Mouse (Mus musculus): ENCODE data around the gene Stt3b.

The Stt3b gene

DNA sequence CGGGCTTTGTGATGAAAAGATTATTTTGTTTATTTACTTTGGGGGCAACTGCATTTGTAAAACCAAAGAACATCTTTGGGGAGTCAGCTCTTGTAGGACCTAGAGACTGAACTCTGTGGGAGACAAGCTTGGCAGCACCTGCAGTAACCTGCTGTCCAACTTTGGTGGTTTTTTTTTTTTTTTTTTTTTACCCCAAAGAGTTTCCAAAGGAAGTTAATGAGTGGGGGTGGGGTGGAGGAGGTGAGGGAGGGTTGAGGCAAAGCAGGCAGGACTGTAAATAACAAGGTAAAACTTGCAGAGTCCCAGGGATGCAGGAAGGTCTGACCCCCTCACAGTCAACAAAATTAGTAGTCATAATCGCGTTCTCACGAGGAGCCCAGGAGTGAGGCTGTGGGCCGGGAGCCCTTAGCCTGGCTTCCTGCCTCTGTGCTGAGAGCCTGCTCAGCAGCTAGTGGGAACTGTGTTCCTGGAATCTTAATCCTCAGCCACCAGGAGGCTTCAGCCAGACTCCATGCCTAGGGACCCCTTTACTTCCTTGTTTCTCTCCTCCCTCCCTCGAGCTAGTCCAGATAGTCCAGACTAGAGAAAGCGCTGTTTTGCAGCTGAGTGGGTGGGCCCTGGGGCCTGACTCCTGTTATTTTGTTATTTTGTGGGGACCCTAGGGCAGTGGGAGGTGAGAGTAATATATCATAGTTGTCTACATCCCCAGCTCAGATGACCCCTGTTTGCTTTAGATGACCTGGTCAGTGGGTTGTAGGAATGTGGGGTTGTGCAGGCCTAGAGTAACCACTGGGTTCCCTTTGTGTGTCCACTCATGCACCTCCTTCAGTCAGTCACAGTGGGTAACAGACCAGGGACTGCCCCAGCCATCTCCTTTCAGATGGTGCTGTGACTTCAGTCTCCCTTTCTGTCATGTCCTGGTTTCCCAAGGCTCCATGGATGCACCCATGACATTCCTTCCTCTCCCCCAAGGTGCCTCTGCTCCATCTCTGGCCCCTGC, 95.3 kb downstream of the Stt3b start:
- DNase-seq (ENCODE audit: low spot score), result no peak

DNA sequence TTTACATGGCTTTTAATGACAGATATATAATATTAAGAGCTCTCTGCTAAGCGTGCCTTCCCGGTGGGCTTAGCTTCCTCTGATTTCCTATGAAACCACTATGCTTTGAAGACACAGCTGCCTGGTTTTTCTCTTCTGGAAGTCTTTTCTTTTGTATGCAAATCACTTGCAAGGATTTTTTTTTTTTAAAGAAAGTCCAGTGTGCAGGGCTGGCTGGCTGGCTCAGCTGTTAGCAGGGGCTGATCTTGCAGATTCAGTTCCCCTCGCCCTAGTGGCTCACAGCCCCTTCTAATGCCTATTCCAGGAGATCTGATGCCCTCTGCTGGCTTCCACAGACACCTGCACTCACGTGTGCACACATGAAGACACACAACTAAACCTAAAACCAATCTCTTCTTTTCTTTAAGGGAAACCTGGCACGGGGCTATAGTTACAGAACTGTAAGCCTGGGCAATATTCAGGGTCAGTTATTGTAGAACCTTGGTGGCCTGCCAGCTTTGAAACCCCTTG, 96.4 kb downstream of the Stt3b start:
- DNase-seq (ENCODE audit: low spot score), result no peak

DNA sequence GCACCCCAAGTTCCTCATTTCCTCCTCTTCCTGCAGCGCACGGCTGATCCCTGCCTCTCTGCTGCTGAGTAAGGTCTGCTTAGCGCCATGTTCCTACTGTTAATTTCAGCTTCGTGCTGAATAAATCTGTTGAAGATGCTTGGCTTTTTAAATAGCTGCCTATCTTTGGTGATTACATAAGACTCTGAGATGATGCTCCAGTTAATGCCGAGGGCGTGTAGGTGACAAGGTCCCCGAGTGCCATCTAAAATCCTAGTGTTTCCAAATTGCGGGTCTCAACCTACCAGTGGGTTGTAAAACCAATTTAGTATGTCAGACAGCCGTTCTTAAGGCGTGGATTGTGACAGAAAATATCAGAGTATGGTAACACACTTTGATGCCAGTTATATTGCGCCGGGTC, 99.7 kb downstream of the Stt3b start:
- DNase-seq (ENCODE audit: low spot score), result no peak

DNA sequence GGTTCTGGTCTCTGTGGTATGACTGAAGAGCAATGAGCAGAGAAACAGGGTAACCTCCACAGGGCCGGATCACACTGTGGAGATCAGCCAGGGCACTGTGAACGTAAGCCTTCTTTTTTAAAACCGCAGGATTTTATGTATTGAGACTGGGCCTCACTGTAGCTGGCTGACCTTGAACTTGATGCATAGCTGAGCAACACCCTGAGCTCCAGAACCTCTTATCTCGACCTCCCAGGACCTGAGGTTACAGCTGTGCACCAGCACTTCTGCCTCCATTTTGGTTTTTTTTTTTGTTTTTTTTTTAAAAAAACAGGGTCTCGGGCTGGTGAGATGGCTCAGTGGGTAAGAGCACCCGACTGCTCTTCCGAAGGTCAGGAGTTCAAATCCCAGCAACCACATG, 100.5 kb downstream of the Stt3b start:
- DNase-seq (ENCODE audit: low spot score), result no peak

DNA sequence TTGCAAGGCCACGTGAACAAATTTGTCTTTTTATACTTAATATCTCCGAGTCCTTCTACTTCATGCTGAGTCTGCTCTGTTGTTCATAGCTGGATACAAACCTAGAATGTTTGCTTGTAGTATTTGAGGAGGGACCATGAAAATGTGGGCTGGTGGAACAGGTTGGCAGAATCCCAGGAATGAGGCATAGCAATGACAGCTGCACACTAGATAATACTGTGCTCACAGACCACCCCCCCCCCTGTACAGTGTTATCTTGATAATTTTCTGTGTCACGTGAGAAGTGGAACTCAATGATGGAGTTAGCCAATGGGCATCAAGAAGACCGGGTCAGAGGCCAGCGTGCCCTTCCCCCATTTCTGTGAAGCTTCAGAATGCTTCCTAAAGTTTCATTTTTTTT, 104.0 kb downstream of the Stt3b start:
- DNase-seq (ENCODE audit: low spot score), result peak; percentile 19

DNA sequence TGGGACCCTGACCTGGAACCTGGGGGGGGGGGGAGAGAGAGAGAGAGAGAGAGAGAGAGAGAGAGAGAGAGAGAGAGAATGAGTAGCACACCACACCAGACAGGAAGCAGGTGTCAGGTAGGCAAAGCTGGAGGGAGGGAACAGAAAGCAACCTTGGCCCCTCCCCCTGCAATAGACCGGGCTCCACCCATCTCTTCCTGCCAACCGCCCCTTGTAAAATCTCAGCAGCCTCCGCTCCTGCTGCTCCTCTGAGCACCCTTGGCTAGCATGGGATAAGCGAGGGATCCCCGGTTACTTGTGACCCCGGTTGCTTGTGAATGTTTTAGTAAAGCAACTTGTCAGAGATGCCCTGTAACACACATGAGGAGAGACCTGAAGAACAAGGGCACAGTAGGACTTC, 104.7 kb downstream of the Stt3b start:
- DNase-seq (ENCODE audit: low spot score), result peak; percentile 53

DNA sequence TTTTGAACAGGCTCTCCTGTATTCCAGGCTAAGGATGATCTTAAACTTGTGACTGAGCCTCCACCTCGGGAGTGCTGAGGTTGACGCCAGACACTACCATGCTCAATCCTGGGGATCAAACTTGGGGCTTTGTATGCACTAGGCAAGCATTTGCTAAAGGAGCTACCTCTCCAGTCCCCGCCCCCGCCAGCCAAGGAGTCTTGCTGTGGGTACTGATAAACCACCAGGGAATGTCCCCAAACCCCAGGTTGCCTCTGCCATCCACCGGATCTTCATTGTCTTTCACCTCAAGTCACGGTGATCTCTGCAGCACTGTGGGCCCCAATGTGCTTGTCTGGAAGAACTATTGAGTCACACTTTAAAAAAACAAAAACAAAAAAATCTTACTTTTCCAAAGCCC, 107.1 kb downstream of the Stt3b start:
- DNase-seq (ENCODE audit: low spot score), result no peak

DNA sequence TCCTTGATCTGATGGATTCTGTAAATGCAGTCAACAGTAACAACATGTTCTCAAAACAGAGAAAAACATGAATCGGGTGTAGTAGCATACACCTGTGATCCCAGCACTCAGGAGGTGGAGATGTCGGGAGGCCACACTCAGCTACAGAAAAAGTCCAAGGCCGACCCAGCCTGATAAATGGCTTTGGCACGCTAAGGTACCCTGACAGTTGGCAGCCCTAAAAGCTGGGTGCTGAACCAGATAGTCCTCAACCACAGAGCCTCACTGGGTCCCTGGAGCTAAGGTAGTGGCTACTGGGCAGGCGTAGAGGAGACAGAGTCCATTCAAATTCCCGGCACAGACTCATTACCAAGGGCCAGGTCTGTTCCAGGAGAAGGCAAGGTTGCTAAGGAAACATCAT, 109.0 kb downstream of the Stt3b start:
- DNase-seq (ENCODE audit: low spot score), result no peak

DNA sequence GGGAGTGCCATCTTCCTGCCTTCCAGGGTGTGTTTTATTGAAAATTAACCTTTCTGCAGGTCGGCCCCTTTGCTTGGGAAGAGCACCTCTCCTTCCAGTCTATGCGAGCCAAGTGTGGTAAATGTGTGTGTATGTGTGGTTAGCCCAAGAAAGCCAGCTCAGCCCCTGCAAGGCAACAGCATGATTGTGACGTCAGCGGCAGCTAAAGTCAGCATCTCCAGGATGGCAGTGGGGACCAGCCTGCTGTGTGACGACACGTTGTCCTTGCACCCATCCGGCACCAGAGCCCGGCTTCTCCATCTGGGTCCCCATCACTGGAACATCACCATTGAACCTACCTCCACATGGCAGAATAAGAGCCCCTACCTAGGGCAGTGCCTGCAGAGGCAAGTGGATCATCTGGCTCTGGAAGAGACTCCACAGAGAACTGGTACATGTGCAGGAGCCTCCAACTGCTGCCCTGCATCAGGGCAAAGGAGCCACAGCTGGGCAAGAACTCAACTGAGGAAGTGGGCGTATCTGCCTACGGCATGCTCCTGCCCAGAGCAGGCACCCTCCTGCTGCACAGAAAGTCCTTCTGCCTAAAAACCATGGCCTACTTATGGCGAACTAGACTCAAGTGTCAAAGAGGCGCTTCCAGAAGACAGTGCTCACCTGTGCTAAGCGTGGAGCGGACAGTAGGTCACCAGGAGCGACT, 109.9 kb downstream of the Stt3b start:
- DNase-seq (ENCODE audit: low spot score), result no peak

DNA sequence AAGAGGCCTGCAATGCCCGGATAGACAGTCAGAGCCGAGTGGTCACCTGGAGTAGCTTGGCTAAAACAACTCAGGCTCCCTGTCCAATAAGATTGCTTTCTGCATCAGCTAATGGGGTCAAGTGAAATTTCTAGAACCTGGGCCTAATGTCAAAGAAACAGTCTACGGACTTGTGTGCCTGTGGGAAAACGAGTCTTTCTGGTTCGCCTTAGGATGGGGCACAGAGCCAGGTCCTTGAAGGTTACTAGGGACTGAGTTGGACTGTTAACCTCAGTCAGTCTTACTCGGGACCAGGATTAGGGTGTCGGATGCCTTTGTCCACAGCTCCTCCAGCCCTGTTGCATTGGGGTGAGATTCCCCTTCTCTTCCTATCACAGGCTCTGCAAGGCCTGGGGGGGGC, 113.1 kb downstream of the Stt3b start:
- DNase-seq (ENCODE audit: low spot score), result no peak

DNA sequence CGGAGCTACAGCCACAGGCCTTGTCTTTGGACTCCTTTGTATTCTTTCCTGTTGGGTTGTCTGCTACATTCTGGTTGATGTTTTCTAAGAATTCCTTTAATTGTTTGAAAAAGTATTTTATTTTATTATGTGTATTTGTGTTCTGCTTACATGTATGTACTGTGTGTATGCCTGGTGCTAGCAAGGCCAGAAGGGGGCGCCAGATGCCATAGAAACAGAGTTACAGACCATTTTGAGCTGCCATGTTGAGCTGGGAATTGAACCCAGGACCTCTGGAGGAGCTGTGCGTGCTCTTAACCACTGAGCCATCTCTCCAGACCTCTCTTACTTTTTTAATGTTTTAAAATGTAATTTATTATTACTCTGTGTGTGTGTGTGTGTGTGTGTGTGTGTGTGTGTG, 117.3 kb downstream of the Stt3b start:
- no peak for DNase-seq (ENCODE audit: low spot score)

Measured in MN1 (cell line).